Mouse (Mus musculus): ENCODE measurements around the gene Trmt10c. TPM values are rescaled to one million over a fixed set of nuclear protein-coding genes. Genes with fewer than 3 reads are reported as not detected.

The Trmt10c gene
- polyA plus RNA-seq, 1 experiment from 2014 or later: 26.1 TPM

Small RNA genes lying within 50 kb of the gene (microRNA-seq; reads per million reads assigned to microRNA genes)
- not detected for gene Gm24047

Other genes starting within 250 kb of the Trmt10c start
- gene Nfkbiz, start 198.9 kb downstream of the Trmt10c start, polyA plus RNA-seq (2016; fragmentation: Nextera tagmentation; extraction: Ambion mirVana): 1.5 TPM in 2 replicates
- gene Nxpe3, start 142.5 kb downstream of the Trmt10c start, polyA plus RNA-seq (2016; fragmentation: Nextera tagmentation; extraction: Ambion mirVana): 1.0 and 1.1 TPM in 2 replicates
- gene Cep97, start 103.0 kb downstream of the Trmt10c start, polyA plus RNA-seq (2016; fragmentation: Nextera tagmentation; extraction: Ambion mirVana): 21.3 and 22.6 TPM in 2 replicates
- gene Rpl24, start 71.5 kb downstream of the Trmt10c start, polyA plus RNA-seq (2016; fragmentation: Nextera tagmentation; extraction: Ambion mirVana): 724 and 726 TPM in 2 replicates
- gene Zbtb11, start 63.9 kb downstream of the Trmt10c start, polyA plus RNA-seq (2016; fragmentation: Nextera tagmentation; extraction: Ambion mirVana): 21.5 and 21.6 TPM in 2 replicates
- gene Pcnp, start 8.1 kb downstream of the Trmt10c start, polyA plus RNA-seq (2016; fragmentation: Nextera tagmentation; extraction: Ambion mirVana): 302 and 320 TPM in 2 replicates
- gene Senp7, start 10.5 kb upstream of the Trmt10c start, polyA plus RNA-seq (2016; fragmentation: Nextera tagmentation; extraction: Ambion mirVana): 52.6 and 56.5 TPM in 2 replicates
- 0.31 and 0.39 TPM in 2 replicates for gene Impg2, start 166.5 kb upstream of the Trmt10c start, polyA plus RNA-seq (2016; fragmentation: Nextera tagmentation; extraction: Ambion mirVana)